Mouse (Mus musculus): ENCODE measurements around the gene Hoxb7.

DNA sequence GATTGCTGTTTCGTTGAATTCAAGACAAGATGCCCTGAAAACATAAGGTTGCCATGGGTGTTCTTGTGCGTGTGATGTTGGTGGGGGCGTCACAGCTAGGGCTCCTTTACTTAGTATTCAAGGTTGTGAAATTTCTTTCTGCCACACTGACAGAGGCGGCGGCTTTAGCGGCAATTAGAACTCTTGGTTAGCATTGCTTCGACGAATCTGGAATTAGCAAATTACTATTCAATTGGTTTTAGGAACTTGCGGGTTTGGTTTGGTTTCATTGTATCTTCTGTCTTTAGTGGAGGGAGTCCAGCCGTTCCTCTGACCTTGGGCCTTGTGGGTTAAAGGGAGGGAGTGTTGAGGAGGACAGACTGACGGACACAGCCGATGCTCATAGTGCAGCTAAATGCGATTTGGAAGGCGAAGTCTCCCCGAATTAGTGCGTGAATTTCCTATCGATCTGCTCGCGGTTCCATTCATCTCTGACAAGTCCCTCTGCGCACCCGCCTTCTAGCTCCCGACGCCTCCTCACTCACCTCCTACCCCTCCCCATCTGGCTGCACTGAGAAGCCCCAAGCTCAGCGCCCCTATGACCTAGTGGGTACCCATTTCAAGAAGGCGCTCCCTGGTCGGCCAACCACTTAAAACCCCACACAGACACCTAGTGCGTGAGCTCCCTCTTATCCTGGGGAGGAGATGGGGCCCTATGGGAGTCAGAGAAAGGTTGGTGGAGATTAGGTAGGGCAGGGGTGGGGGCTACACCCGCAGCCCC, 31.4 kb downstream of the Hoxb7 start, which contains the start of gene Hoxb4:
- TF ChIP-seq POLR2A (IDR thresholded peaks at IDR 0.05; ENCODE audit: low read depth, low read length): no peak
- TF ChIP-seq CTCF (conservative IDR thresholded peaks at IDR 0.05; ENCODE audit: insufficient read depth, insufficient read length, low read depth, low read length): no peak
